Mouse (Mus musculus): Measurements from ENCODE around the gene Dpagt1. TPM values are rescaled to one million over a fixed set of nuclear protein-coding genes. Genes with fewer than 3 reads are reported as not detected.
"Not testable (repeated sequence)": the region's sequence is repeated elsewhere in the genome, so short reads cannot be mapped to it uniquely, and the experiment has no call there.

Gene Dpagt1
- total RNA-seq, 2 experiments from 2014 or later = 12.3 to 14.1 TPM

- no peak for TF ChIP-seq CTCF (IDR thresholded peaks at IDR 0.05)
- Histone ChIP-seq H3K4me3 (no peak overlapping the region), H3K27ac (no peak overlapping the region)
- intact Hi-C loops (cut with DNase I) = no loop called here
- no peak for DNase-seq
Measured at GRCm38 (mm10) chr9:44345570-44346433, 20.0 kb downstream of the Dpagt1 start.

- no peak for DNase-seq
- no peak overlapping the region for H3K4me3 ChIP-seq
- intact Hi-C loops (cut with DNase I) = no loop called here
- TF ChIP-seq CTCF (IDR thresholded peaks at IDR 0.05) = no peak
- no peak overlapping the region for H3K27ac ChIP-seq
Measured at GRCm38 (mm10) chr9:44347166-44347565, 21.3 kb downstream of the Dpagt1 start.

- no peak for DNase-seq
- intact Hi-C loops (cut with DNase I) = no loop called here
- Histone ChIP-seq H3K4me3 (no peak overlapping the region), H3K27ac (no peak overlapping the region)
- no peak for TF ChIP-seq CTCF (IDR thresholded peaks at IDR 0.05)
Measured at GRCm38 (mm10) chr9:44347621-44348020, 21.8 kb downstream of the Dpagt1 start.

- intact Hi-C loops (cut with DNase I) = no loop called here
- no peak overlapping the region for H3K27ac ChIP-seq
- TF ChIP-seq CTCF (IDR thresholded peaks at IDR 0.05) = no peak
Measured at GRCm38 (mm10) chr9:44348546-44348945, 22.7 kb downstream of the Dpagt1 start.

GRCm38 (mm10) chr9:44351396-44351795 is 25.6 kb downstream of the Dpagt1 start:
- TF ChIP-seq CTCF (IDR thresholded peaks at IDR 0.05) = no peak
- no peak for DNase-seq
- no peak overlapping the region for H3K4me3 ChIP-seq
- intact Hi-C loops (cut with DNase I) = no loop called here
- no peak overlapping the region for H3K27ac ChIP-seq

More at GRCm38 (mm10) chr9:44348546-44348945, 22.7 kb downstream of the Dpagt1 start:
- no peak for DNase-seq
- H3K4me3 ChIP-seq = no peak overlapping the region

GRCm38 (mm10) chr9:44352337-44352736 is 26.5 kb downstream of the Dpagt1 start:
- no peak for TF ChIP-seq CTCF (IDR thresholded peaks at IDR 0.05)
- intact Hi-C loops (cut with DNase I) = no loop called here
- H3K4me3 ChIP-seq = no peak overlapping the region
- DNase-seq = no peak
- no peak overlapping the region for H3K27ac ChIP-seq

GRCm38 (mm10) chr9:44353142-44353541 is 27.3 kb downstream of the Dpagt1 start:
- Histone ChIP-seq H3K4me3 (no peak overlapping the region), H3K27ac (no peak overlapping the region)
- DNase-seq = no peak
- TF ChIP-seq CTCF (IDR thresholded peaks at IDR 0.05) = no peak
- intact Hi-C loops (cut with DNase I) = no loop called here

- Histone ChIP-seq H3K4me3 (no peak overlapping the region), H3K27ac (no peak overlapping the region)
- no peak for DNase-seq
- TF ChIP-seq CTCF (IDR thresholded peaks at IDR 0.05) = peak; percentile 52
- intact Hi-C loops (cut with DNase I) = loop anchor here (1.0 kb wide), 1 partner anchor 65 kb away; no protein-coding TSS in a partner anchor
Measured at GRCm38 (mm10) chr9:44357207-44357606, 31.4 kb downstream of the Dpagt1 start.

GRCm38 (mm10) chr9:44361190-44361917 is 35.5 kb downstream of the Dpagt1 start, which contains the start of gene Vps11:
Gene Vps11, minus strand, starts transcription at chr9:44361670.
- no peak for TF ChIP-seq CTCF (IDR thresholded peaks at IDR 0.05)
- H3K27ac ChIP-seq = peak within 1 kb of the TSS; percentile 87
- H3K4me3 ChIP-seq = peak within 1 kb of the TSS; percentile 74
- peak; percentile 96 for DNase-seq
- intact Hi-C loops (cut with DNase I) = no loop called here

GRCm38 (mm10) chr9:44361931-44362330 is 36.1 kb downstream of the Dpagt1 start:
- Histone ChIP-seq H3K27ac (peak overlapping the region; percentile 87), H3K4me3 (peak overlapping the region; percentile 74)
- DNase-seq; intact Hi-C loops (cut with DNase I): not testable (repeated sequence)

GRCm38 (mm10) chr9:44364480-44364879 is 38.7 kb downstream of the Dpagt1 start:
- DNase-seq = no peak
- TF ChIP-seq CTCF (IDR thresholded peaks at IDR 0.05) = peak; percentile 48
- no peak overlapping the region for H3K27ac ChIP-seq
- H3K4me3 ChIP-seq = no peak overlapping the region
- intact Hi-C loops (cut with DNase I) = no loop called here

GRCm38 (mm10) chr9:44373386-44373785 is 47.6 kb downstream of the Dpagt1 start:
- no peak for TF ChIP-seq CTCF (IDR thresholded peaks at IDR 0.05)
- Histone ChIP-seq H3K4me3 (no peak overlapping the region), H3K27ac (no peak overlapping the region)
- no peak for DNase-seq
- intact Hi-C loops (cut with DNase I) = no loop called here

- no peak for TF ChIP-seq CTCF (IDR thresholded peaks at IDR 0.05)
- intact Hi-C loops (cut with DNase I) = no loop called here
- no peak for DNase-seq
- Histone ChIP-seq H3K4me3 (no peak overlapping the region), H3K27ac (peak overlapping the region; percentile 41)
Measured at GRCm38 (mm10) chr9:44376141-44376540, 50.3 kb downstream of the Dpagt1 start.

- H3K27ac ChIP-seq; DNase-seq; H3K4me3 ChIP-seq; intact Hi-C loops (cut with DNase I): not testable (repeated sequence)
Measured at GRCm38 (mm10) chr9:44377335-44377734, 51.5 kb downstream of the Dpagt1 start.
